Mouse (Mus musculus): ENCODE measurements around the gene Ap2s1. TPM values are rescaled to one million over a fixed set of nuclear protein-coding genes. Genes with fewer than 3 reads are reported as not detected.

The Ap2s1 gene
- polyA plus RNA-seq, 1 experiment, result 356 TPM

DNA sequence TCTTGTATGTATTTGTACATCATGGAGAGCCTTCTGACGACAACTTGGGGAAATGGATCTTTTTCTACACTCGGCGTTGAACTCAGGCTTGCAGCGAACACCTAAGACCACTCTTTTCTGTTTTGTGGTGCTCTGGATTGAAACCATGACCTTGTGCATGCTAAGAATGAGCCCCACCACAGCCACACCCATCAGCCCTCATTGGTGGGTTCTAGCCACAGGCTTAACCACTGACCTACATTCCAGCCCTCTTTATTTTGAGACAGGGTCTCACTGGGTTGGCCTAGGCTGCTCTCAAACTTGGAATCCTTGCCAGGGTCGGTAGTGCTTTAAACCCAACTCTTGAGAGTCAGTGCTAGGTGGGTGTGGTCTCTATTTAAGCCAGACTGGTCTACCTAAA lies 56.7 kb downstream of the Ap2s1 start:
- no peak for DNase-seq (ENCODE audit: low read depth)

Other genes starting within 250 kb of the Ap2s1 start
- gene Arhgap35, start 123.4 kb upstream of the Ap2s1 start, polyA plus RNA-seq (2012; rRNA removed), result 19.2 and 20.2 TPM in 2 replicates
- not detected in 2 replicates for gene Ceacam15, start 62.7 kb upstream of the Ap2s1 start, polyA plus RNA-seq (2012; rRNA removed)
- gene Ceacam9, start 16.5 kb upstream of the Ap2s1 start, polyA plus RNA-seq (2012; rRNA removed), result 0.12 and 0.16 TPM in 2 replicates
- gene Slc1a5, start 42.9 kb downstream of the Ap2s1 start, polyA plus RNA-seq (2012; rRNA removed), result 608 and 792 TPM in 2 replicates
- 136 and 143 TPM in 2 replicates for gene Strn4, start 77.5 kb downstream of the Ap2s1 start, polyA plus RNA-seq (2012; rRNA removed)
- gene Fkrp, start 78.3 kb downstream of the Ap2s1 start, polyA plus RNA-seq (2012; rRNA removed), result 25.6 and 28.9 TPM in 2 replicates
- 30.5 and 36.0 TPM in 2 replicates for gene Prkd2, start 104.5 kb downstream of the Ap2s1 start, polyA plus RNA-seq (2012; rRNA removed)
- 13.1 and 18.5 TPM in 2 replicates for gene Dact3, start 136.9 kb downstream of the Ap2s1 start, polyA plus RNA-seq (2012; rRNA removed)
- gene Gng8, start 153.4 kb downstream of the Ap2s1 start, polyA plus RNA-seq (2012; rRNA removed), result 10.0 and 15.3 TPM in 2 replicates
- 4.3 and 6.2 TPM in 2 replicates for gene Ptgir, start 168.1 kb downstream of the Ap2s1 start, polyA plus RNA-seq (2012; rRNA removed)
- 174 and 195 TPM in 2 replicates for gene Calm3, start 185.7 kb downstream of the Ap2s1 start, polyA plus RNA-seq (2012; rRNA removed)
- 1.1 and 3.8 TPM in 2 replicates for gene Pnmal2, start 206.3 kb downstream of the Ap2s1 start, polyA plus RNA-seq (2012; rRNA removed)
- gene Pnmal1, start 221.3 kb downstream of the Ap2s1 start, polyA plus RNA-seq (2012; rRNA removed), result 0.06 TPM in 1 of 2 replicates, not detected in the other
- gene Gm42372, start 244.7 kb downstream of the Ap2s1 start, polyA plus RNA-seq (2012; rRNA removed), result not detected in 2 replicates